Mouse (Mus musculus) megakaryocyte, embryonic 14.5 days (primary cell): ENCODE data around the gene Nsun2.

Source experiments
- FLI1 ChIP-seq: IDR thresholded peaks from 2 replicates; pipeline ENCODE4 v1.6.1; 2012; ENCODE audit warnings: low read length, inconsistent platforms, mixed read lengths
- GATA1 ChIP-seq: IDR thresholded peaks from 3 replicates; pipeline ENCODE4 v1.6.1; 2012; ENCODE audit warnings: mixed read lengths, low read length, inconsistent platforms, borderline replicate concordance

DNA sequence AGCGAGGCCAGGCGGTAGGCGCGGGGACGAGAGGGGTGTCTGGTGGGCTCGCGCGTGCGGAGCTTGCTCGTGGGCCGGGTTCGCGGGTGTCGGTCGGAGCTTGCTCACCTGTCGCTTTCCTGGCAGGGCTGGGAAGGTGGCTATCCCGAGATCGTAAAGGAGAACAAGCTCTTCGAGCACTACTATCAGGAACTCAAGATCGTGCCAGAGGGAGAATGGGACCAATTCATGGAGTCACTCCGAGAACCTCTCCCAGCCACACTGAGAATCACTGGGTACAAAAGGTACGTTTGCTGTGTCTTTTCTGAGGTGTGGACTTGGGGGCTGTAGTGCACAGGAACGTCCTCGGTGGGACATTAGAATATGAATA is 78.6 kb downstream of the Nsun2 start:
- TF ChIP-seq GATA1 (no peak), FLI1 (no peak)
